Mouse (Mus musculus) ovary, postnatal 10 days (tissue): ENCODE results near the gene Faim2.

Source experiments
- DNase-seq: peaks from one replicate; pipeline ENCODE4 v3.0.0; 2022; ENCODE audit warnings: low spot score

Faim2 gene

DNA sequence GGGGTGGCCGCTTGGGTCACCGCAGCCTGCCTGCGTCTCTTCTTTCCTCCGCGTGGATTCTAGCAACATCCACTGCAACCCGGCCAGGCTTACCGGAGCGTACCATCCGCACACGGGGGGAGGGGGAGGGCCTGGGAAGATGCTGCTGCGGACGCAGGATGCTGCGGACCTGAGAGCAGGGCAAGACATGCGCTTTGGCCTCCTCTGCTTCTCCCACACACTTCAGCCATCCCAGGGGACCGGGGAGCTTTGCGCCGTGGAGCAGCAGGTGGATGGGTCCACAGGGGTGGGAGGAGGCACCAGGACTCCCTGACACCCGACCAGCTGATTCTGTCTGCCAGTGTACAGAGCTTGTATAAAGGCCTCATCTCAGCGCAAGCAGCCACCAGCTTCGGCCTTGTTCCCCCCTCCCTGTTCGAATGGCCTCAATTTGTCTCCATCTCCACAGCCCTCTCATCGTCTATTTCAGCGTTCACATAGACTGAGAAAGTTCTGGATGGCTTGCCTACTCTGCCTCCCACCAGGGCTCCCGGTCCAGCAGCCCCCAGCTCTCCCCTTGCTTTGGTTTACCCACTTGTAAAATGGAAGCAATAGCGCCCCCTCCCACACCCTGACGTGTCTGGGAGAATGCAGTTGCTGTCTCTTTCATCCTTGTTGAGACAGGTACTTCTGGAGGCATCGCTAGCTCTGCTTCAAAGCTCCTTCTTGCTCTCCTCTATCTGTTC, at the start of gene Faim2:
Faim2 (minus strand) TSS at position 537 of the 725 bp plus-strand sequence.
- DNase-seq = no peak

DNA sequence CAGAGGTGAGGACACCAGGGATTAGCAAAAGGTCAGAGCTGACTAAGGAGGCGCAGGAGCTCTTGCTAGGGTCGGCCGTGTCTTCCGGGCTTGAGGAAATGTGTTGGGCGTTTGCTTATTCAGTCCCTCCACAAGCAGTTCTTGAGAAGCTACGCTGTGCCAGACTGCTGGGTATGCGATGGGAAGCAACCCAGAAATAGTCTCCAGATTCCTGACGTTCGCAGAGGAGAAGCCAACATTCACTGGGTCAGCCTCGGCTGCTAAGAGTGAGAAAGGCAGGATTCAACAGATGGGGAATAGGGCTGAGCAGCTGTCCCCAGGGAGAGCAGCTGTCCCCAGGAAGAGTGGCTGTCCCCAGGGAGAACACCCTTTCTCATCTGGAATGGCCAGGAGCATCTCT, 41.2 kb upstream of the Faim2 start:
- no peak for DNase-seq

- DNase-seq = no peak
These were observed 40.7 kb upstream of the Faim2 start for GRCm38 (mm10) chr15:99568682-99569081.

- DNase-seq = no peak
These were observed 39.4 kb upstream of the Faim2 start for GRCm38 (mm10) chr15:99567371-99567770.

DNA sequence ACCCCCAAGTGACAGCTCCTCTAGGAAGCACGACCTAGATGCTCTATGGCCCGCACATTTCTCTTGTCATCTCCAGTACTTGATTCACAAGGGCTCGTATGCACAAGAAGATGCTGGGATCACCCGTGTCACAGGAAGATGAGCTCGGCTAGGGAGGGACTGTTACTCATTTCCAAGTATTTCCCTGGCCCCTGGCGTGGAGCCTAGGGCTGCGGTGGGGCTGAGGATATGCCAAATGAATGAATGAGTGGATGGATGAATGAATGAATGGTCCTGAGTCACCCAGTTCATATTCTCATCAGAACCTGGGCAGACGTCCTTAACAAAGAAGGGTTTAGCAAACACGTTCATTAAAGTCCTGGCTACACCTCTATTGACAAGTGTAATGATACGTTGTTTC, 32.3 kb upstream of the Faim2 start:
- DNase-seq = no peak

DNA sequence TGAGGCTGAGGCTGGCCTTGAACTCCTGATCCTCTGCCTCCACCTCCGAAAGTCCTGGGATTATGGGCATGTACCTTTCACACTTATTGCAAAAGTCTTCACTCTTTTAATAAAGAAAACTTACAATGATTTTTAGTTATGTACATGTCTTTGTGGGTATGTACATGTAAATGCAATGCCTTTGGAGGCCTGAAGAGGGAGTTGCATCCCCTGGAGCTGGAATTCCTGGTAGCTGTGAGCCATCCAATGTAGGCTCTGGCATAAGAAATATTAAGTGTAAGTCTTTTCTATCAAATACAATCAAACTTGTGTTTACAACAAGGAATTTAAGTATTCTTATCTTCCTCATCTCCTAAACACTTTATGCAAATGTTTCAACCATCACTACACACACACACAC, 31.0 kb upstream of the Faim2 start:
- no peak for DNase-seq

- no peak for DNase-seq
These were observed 25.8 kb upstream of the Faim2 start for GRCm38 (mm10) chr15:99553767-99554166.

GRCm38 (mm10) chr15:99549901-99550300, 21.9 kb upstream of the Faim2 start:
- no peak for DNase-seq

GRCm38 (mm10) chr15:99547732-99548131, 19.8 kb upstream of the Faim2 start:
- DNase-seq = no peak

- DNase-seq = no peak
These were observed 18.6 kb upstream of the Faim2 start for GRCm38 (mm10) chr15:99546596-99546995.

GRCm38 (mm10) chr15:99544047-99544446, 16.1 kb upstream of the Faim2 start:
- DNase-seq = no peak

DNA sequence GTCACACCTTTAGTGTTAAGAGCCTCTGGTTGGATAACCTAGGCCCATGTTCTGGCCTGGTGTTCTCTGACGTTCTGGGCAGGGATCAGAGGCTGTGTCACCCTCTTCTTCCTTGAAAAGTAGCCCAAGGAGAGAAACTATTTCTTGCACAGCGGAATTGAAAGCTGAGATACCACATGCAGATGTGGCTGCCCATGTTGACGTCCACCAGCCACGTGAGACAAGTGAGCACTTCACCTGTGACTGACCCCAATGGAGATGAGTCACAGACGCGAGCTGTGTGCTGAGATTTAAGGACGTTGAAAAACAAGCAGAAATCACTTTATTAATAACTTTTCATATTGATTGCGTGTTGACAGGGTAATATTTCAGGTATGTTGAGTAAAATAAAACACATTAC, 11.9 kb upstream of the Faim2 start:
- no peak for DNase-seq

DNA sequence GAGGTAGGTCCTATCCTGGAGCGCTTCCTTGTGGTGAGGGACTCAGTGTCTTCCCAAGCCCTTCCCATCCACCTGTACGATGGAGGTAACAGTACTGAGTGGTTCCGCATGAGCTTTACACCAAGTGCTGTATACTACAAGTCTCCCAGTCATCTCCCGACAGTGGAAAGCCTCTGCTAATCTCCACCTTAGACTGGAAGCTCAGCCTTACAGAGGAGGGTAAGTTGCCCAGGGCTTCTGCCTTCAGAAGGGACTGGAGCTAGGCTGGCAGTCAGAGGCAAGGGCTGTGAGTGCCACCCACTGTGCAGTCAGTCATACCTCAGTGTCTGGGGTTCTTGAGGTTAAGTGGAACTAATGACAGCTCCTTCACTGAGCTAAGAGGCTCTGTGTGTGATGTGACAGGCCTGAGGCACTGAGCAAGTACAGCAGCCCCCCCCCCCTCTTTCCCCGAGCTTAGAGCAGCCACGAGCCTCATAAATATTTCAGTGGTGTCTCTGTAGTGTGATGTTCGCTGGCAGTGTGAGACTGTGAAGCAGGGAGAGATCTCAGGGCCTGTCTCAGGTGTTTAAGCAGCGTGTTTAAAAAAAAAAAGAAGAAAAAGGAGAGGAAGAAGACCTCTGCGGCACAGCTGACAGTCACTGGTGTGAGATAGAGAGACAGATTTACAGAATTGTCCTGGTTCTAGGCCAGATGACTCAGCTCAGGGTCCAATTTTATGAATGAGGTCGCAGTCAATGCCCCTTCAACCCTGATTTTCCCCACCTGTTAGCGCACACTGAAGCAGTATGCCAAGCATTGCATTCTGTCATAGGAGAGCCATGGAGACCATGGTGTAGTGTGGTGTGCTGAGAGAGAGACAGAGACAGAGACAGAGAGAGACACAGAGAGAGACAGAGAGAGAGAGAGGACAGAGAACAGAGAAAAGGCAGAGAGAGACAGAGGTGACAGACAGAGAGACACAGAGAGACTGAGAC, 9.2 kb upstream of the Faim2 start:
- DNase-seq = no peak

GRCm38 (mm10) chr15:99532023-99532422, 4.1 kb upstream of the Faim2 start:
- DNase-seq = no peak

DNA sequence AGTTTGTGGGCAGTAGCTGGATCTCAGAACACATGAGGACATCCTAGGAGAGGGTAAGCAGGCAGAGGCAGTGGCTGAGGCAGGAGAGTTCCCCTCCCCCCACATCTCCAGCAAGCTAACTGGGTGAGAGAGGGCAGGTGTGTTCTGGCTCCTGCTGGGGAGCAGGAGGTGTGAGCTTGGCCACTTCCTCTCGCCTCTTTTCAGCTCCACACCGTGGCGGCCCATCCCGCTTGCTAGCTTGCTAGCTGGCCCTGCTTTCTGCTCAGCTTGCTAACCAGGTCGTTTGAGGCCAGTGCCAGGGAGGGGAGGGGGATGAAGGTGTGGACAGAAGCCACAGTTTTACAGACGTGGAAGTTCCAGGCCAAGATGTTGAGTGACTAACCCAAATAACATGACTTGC, 3.2 kb upstream of the Faim2 start:
- DNase-seq = no peak

DNA sequence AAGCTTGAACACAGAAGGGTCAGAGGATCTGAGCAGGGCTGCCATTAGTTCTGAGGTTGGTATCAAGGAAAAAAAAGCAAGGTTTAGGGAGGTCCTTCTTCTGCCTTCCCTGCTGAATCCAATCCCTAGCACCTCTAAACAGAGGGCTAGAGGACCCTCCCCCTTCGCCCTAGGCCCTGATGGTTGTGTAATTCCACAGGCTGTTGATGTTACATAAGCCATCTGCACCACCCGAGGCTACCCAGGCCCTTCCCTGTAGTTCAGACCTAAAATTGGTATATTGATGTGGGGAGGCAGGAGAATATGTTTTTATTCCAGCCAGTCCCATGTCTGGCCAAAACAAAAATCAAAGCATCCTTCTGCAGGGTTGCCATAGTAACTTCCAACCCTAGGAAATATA, 1.3 kb downstream of the Faim2 start:
- no peak for DNase-seq

GRCm38 (mm10) chr15:99520306-99520705, 7.7 kb downstream of the Faim2 start:
- no peak for DNase-seq

DNA sequence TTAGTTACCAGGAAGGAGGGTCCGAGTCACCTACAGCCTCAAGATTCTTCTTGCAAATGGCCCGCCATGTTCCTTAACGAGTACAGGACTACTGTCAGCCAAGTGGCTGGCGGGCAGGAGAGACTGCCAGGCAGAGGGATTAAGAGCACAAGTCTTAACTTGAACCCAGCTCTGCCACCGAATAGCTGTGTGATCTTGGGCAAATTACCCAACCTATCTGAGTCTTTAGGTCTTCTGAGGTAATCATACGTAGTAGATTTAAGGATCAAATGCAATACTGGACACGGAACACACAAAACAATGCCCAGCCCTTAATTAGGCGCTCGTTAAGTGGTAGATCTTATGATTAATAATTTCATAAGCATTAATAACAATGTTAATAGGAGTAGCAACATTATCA, 8.3 kb downstream of the Faim2 start:
- no peak for DNase-seq

GRCm38 (mm10) chr15:99517715-99518114, 10.2 kb downstream of the Faim2 start:
- DNase-seq = no peak

GRCm38 (mm10) chr15:99516715-99517114, 11.2 kb downstream of the Faim2 start:
- DNase-seq = no peak

DNA sequence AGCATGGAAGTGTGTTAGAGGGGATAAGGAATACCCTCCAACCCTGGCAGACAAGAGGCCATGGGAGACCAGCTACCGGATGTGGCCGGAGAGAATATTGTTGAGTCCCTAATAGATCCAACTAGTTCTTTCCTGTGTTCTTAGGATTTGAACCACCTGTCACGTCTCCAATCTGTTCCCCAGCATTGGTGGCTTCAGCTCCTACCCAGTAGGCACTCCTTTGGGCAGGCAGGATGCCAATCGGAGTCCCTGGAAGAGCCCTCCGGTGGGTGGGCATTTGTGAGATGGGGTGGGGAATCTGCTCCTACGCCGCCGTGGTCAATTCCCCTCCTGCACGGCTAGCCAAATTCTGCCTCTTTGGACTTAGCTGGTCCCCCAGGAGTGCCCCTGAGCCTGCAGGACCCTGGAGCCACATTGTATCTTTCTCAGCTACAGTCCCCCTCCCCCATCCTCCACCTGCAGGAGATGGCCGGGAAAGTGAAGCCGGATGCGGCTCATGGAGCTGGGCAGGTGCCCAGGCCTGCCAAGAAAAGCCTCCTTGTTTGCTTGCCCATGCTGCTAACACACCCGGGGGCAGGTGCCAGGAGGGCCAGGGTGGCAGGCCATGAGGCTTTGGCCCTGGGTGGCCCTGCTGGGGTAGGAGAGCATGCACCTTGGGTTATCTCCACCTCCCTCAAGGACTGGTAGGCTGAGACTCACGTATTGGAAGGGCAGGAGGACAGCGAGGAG, 16.0 kb downstream of the Faim2 start:
- no peak for DNase-seq

DNA sequence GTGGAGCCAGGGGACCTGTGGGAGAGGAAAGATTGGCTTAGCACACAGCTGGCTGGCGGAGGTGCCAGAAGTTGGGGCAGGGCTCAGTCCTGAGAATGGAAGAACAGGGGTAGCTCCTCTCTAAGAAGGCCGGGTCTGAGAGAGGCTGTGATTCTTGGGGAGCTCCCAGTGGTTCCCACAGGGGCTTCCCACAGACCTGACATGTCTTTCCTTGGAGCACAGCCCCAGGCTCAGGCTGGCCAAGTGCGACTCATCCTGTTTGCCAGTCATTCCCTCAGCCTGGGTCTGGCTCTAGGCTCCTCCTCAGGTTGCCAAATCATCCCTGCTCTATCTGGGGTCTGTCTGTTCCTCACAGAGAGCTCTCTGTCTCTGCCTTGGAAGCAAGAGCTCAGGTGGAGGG, 17.3 kb downstream of the Faim2 start:
- no peak for DNase-seq

DNA sequence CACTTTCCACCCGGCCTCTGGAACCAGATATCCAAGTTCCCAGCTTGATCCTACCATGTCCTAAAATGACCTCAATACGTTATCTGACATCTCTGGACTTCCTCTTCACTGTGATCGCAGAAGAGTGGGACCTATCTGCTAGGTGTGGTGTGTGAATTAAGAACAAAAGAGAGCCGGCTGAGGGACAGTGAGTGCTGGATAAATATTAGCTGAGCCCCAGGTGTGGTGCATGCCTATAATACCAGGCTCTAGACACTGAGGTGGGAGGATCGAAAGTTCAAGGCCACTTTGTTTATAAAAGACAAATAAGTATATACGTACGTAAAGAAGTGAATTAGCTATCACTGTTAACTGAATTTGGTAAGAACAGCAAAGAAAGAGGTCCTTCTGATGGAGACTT, 18.1 kb downstream of the Faim2 start:
- DNase-seq = no peak
